Mouse (Mus musculus) ES-Bruce4 (cell line): ENCODE measurements around the gene Nemf. TPM values are rescaled to one million over a fixed set of nuclear protein-coding genes. Genes with fewer than 3 reads are reported as not detected.

Experiments used
- H3K27ac ChIP-seq: 2 replicates; pipeline ENCODE4 v1.5.1; 2012; ENCODE audit warnings: low read length, inconsistent platforms; ENCODE audit not compliant: insufficient read depth
- H3K27me3 ChIP-seq: 2 replicates; pipeline ENCODE4 v1.6.1; 2012; ENCODE audit warnings: mild to moderate bottlenecking, low read length, inconsistent platforms; ENCODE audit not compliant: control insufficient read depth, poor library complexity, insufficient read depth, severe bottlenecking
- H3K36me3 ChIP-seq: 2 replicates; pipeline ENCODE4 v1.6.1; 2012; ENCODE audit warnings: inconsistent platforms, mild to moderate bottlenecking, low read length, moderate library complexity; ENCODE audit not compliant: control insufficient read depth, poor library complexity, insufficient read depth, severe bottlenecking
- H3K4me1 ChIP-seq: one replicate; pipeline ENCODE4 v1.8.1; 2011; ENCODE audit warnings: low read length; ENCODE audit not compliant: control insufficient read depth, insufficient read depth
- H3K4me3 ChIP-seq: 2 replicates; pipeline ENCODE4 v1.5.1; 2011; ENCODE audit warnings: low read depth, mild to moderate bottlenecking, low read length
- H3K9ac ChIP-seq: 2 replicates; pipeline ENCODE4 v1.6.1; 2012; ENCODE audit warnings: low read depth, mild to moderate bottlenecking, inconsistent platforms; ENCODE audit not compliant: poor library complexity, severe bottlenecking
- H3K9me3 ChIP-seq: replicated peaks from 2 replicates; pipeline ENCODE4 v1.6.1; 2012; ENCODE audit warnings: mild to moderate bottlenecking, low read length, inconsistent platforms; ENCODE audit not compliant: control insufficient read depth, poor library complexity, insufficient read depth, severe bottlenecking
- CTCF ChIP-seq: IDR thresholded peaks from one replicate; pipeline ENCODE4 v1.8.1; 2011; ENCODE audit warnings: low read depth, low read length
- EP300 ChIP-seq: IDR thresholded peaks from 2 replicates; pipeline ENCODE4 v1.6.1; 2011; ENCODE audit warnings: low read depth, low read length; ENCODE audit not compliant: insufficient read depth
- POLR2A ChIP-seq: IDR thresholded peaks from one replicate; pipeline ENCODE4 v1.8.1; 2011; ENCODE audit warnings: low read length; ENCODE audit not compliant: insufficient read depth
- polyA plus RNA-seq: library from polyadenylated mRNA; stranded (reverse); fragments of >200 nt; gene quantifications from 2 replicates; pipeline ENCODE4 v1.2.4, GENCODE M21; 2011; ENCODE audit warnings: low read depth; ENCODE audit not compliant: missing spikeins, insufficient read depth, insufficient read length

Nemf gene
- polyA plus RNA-seq, 1 experiment = 75.0 TPM

DNA sequence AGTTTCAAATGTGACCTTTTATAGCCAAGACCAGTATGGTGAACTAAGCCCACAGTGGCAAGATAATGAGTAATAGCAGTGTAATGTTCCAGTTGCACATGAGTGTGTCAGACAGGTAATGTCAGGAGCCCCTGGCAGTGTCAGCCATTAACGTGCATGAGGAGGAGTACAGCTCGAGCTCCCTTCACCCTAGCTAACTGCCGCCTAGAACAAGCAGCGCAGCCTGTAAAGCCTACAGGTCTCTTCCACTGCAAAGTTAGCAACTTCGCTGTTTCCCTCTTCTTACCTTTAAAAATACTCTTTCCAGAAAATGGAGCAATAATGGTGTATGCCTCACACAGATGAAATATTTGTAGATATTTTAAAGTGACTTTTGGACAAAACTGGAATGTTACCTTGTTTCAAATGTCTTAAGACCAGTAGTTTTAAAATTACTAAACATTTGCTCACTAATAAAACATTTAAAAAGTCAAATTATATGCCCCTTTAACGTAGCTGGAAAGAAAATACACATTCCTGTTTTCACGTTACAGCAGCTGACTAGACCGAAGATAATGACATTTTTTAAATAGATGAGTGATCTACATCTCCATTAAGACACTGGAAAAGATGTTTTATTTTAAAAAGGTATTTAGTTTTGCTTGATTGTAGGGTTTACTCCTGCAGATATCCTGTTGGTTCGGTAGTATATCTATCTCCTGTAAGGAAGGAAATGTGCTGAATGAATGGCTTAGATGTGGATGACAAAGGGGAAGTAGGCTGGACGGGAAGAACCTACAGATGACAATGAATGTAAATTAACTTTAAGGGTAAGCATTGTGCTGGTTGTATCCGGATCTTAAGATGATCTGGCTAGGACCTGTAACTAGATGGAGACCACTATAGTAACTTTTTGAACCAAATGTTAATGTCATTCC lies 17.1 kb upstream of the Nemf start:
- no peaks in the 10 kb centered on the region for H3K9me3 ChIP-seq
- no peak for TF ChIP-seq POLR2A
- no peak for TF ChIP-seq EP300
- no peak for TF ChIP-seq CTCF
- H3K9ac ChIP-seq = peak overlapping the region; percentile 97
- H3K27me3 ChIP-seq = no peaks in the 10 kb centered on the region
- no peak overlapping the region for H3K27ac ChIP-seq
- H3K4me1 ChIP-seq = no peaks in the 10 kb centered on the region
- H3K4me3 ChIP-seq = peak overlapping the region; percentile 74
- H3K36me3 ChIP-seq = peaks cover 23% of the 10 kb centered on the region

DNA sequence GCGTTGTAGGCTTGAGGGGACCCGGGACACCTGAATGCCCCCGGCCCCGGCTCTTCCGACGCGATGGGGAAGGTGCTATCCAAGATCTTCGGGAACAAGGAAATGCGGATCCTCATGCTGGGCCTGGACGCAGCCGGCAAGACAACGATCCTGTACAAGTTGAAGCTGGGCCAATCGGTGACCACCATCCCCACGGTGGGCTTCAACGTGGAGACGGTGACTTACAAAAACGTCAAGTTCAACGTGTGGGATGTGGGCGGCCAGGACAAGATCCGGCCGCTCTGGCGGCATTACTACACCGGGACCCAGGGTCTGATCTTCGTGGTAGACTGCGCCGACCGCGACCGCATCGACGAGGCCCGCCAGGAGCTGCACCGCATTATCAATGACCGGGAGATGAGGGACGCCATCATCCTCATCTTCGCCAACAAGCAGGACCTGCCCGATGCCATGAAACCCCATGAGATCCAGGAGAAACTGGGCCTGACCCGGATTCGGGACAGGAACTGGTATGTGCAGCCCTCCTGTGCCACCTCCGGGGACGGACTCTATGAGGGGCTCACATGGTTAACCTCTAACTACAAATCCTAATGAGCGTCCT lies 15.9 kb upstream of the Nemf start:
- no peaks in the 10 kb centered on the region for H3K4me1 ChIP-seq
- H3K27ac ChIP-seq = peak overlapping the region; percentile 52

DNA sequence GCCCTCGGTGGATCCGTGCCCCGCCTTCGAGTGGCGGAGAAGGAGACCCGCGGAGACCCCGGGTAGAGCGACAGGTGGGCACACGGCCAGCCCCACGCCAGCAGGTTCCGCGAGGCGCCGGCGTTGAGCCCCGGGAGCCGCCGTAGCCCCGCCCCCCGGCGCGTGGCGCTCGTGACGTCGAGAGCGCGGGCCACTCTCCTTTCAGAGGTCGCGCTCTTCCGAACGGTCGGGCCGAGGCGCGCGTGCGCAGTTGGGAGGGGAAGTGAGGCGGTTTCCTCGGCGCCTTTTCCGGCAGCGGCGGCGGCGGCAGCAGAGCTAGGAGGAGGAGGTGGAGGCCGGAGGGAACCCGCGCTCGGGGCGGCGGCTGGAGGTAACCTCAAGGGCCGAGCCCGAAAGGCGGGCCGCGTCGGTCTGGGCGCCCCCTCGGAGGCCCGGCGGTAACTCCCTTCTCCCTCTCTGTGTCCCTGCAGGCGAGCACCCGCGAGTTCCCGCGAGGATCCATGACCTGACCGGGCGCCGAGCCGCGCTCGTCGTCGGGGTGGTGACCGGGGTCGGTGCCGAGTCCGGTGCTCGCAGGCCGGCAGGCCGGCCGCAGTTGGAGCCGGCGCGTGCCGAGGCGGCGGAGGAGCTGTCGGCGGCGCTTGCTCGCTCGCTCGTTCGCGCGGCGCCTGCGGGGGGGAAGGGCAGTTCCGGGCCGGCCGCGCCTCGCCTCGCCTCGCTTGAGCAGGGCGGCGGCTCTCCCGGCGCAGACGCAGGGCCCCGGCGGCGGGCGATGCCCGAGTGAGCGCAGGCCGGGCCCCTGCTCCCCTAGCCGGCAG lies 15.1 kb upstream of the Nemf start, which contains the start of the genes Arf6 and Gm9887:
Arf6 (plus strand) TSS at position 297 of the 818 bp plus-strand sequence.
Gm9887 (minus strand) TSS at position 605 of the 818 bp plus-strand sequence.
- peak within 1 kb of the TSS; percentile 85 for H3K27ac ChIP-seq
- TF ChIP-seq POLR2A = peak; percentile 28
- TF ChIP-seq EP300 = no peak
- no peaks in the 10 kb centered on the region for H3K9me3 ChIP-seq
- peak within 1 kb of the TSS; percentile 97 for H3K9ac ChIP-seq
- H3K27me3 ChIP-seq = no peaks in the 10 kb centered on the region
- peak within 1 kb of the TSS; percentile 98 for H3K4me3 ChIP-seq
- no peaks in the 10 kb centered on the region for H3K4me1 ChIP-seq
- H3K36me3 ChIP-seq = peaks cover 23% of the 10 kb centered on the region

More for the DNA sequence above, 15.9 kb upstream of the Nemf start:
- Histone ChIP-seq H3K36me3 (peaks cover 23% of the 10 kb centered on the region), H3K4me3 (peak overlapping the region; percentile 98), H3K9me3 (no peaks in the 10 kb centered on the region), H3K9ac (peak overlapping the region; percentile 97), H3K27me3 (no peaks in the 10 kb centered on the region)
- TF ChIP-seq EP300 = no peak

DNA sequence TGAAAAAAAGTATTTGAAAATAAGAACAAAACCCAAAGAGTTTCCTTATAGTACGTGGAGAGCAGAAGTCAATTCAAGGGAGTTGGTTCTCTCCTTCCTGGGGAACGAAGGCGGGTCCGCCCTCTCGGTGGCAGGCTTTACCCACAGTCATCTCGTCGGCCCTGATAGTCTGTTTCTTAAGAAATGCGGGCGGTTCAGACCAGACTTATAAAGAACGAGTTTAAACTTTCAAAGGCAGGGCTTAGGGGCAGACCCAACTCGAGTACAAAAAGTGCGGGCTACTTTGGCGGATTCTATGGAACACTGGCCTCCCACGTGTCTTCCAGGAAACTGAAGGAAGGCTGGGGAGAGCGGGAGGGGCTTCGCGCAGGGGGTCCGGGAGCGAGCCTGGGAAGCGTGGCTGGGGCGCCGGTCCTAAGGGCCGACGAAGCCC lies 14.5 kb upstream of the Nemf start:
- TF ChIP-seq POLR2A (no peak), CTCF (no peak), EP300 (no peak)
- Histone ChIP-seq H3K9ac (peak overlapping the region; percentile 97), H3K4me1 (no peaks in the 10 kb centered on the region), H3K27ac (peak overlapping the region; percentile 85), H3K36me3 (peaks cover 23% of the 10 kb centered on the region), H3K27me3 (no peaks in the 10 kb centered on the region), H3K9me3 (no peaks in the 10 kb centered on the region), H3K4me3 (peak overlapping the region; percentile 54)

DNA sequence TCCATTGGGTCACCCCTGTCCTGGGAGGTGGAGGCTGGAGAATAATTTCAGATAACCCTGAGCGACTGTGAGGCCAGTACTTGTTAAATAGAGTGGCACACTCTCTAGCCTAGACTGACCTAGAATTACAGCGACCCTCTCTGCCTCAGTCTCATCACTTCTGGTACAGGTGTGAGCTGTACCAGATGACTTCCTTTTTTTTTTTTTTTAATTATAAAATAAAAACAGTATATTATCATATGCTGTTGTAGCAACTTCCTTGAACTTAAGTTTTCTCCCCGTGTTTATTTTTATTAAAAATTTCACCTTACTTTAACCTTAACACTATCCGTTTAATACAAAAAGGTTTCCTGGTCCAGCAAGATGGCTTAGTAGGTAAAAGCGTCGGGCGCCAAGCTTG lies 14.0 kb upstream of the Nemf start:
- peak overlapping the region; percentile 54 for H3K4me3 ChIP-seq
- H3K9me3 ChIP-seq = no peaks in the 10 kb centered on the region
- H3K27ac ChIP-seq = peak overlapping the region; percentile 90
- no peak for TF ChIP-seq CTCF
- TF ChIP-seq EP300 = no peak
- TF ChIP-seq POLR2A = no peak
- H3K36me3 ChIP-seq = peaks cover 20% of the 10 kb centered on the region
- no peaks in the 10 kb centered on the region for H3K27me3 ChIP-seq
- H3K9ac ChIP-seq = peak overlapping the region; percentile 97
- no peaks in the 10 kb centered on the region for H3K4me1 ChIP-seq
